Comparison of ENCODE assay signal across 16 mouse cellular contexts in genomic region chr1:135768400-135768799, GRCm38 (mm10). TPM values are rescaled to one million over a fixed set of nuclear protein-coding genes. Genes with fewer than 3 reads are reported as not detected.
DNase-seq lines count a peak whose midpoint lies in the region; ATAC-seq lines count a peak whose summit lies in the region.
"Had no signal": no experiment of that assay in that cellular context is flagged by ENCODE, and none has a peak within 500 bp of the region (broad histone marks: within the 10 kb centered on the region; RNA-seq: fewer than 3 reads in every experiment).

No protein-coding gene starts in this region.

- DNase-seq in kidney, postnatal 14 days: no peak
- peak; percentile 59 for DNase-seq in 3T3-L1 (ENCODE audit: low read depth, low spot score)
- no peak for DNase-seq in layer of hippocampus, postnatal 25 days (ENCODE audit: extremely low spot score in 1 of 2, low spot score in 1 of 2)
- DNase-seq: cerebellum, adult 18-20 months; forebrain, postnatal 0 days; kidney, postnatal 4 days; liver had no signal

- no peak overlapping the region for H3K27ac ChIP-seq in kidney, embryonic 14.5 days (ENCODE audit: low read depth, low read length)
- H3K27ac ChIP-seq in embryonic facial prominence, embryonic 15.5 days (replicated peaks): no peak overlapping the region
- H3K27ac ChIP-seq: hindbrain, postnatal 0 days; macrophage had no signal

- H3K4me3 ChIP-seq in erythroblast, embryonic 14.5 days (replicated peaks): peak overlapping the region; percentile 97
- peak overlapping the region; percentile 82; the same call in 1 of the 2 replicates for H3K4me3 ChIP-seq in kidney, embryonic 14.5 days (ENCODE audit: low read length)
- H3K4me3 ChIP-seq in embryonic facial prominence, embryonic 15.5 days (replicated peaks): peak overlapping the region; percentile 78

- H3K36me3 ChIP-seq in erythroblast, embryonic 14.5 days (ENCODE audit: control insufficient read depth): peaks cover 56% of the 10 kb centered on the region
- H3K36me3 ChIP-seq in kidney, embryonic 14.5 days (ENCODE audit: control insufficient read depth, insufficient read depth, low read length): peaks cover 22% of the 10 kb centered on the region; the same call in 1 of the 2 replicates
- H3K36me3 ChIP-seq in embryonic facial prominence, embryonic 15.5 days: peaks cover 16% of the 10 kb centered on the region

- H3K9me3 ChIP-seq in erythroblast, embryonic 14.5 days (ENCODE audit: control insufficient read depth, low read length): no peaks in the 10 kb centered on the region
- H3K9me3 ChIP-seq in kidney, embryonic 14.5 days (ENCODE audit: control insufficient read depth, low read length): no peaks in the 10 kb centered on the region
- no peaks in the 10 kb centered on the region for H3K9me3 ChIP-seq in embryonic facial prominence, embryonic 15.5 days (replicated peaks)

- no peak overlapping the region for H3K9ac ChIP-seq in kidney, embryonic 14.5 days (ENCODE audit: low read depth, low read length)
- no peak overlapping the region for H3K9ac ChIP-seq in embryonic facial prominence, embryonic 15.5 days
- H3K9ac ChIP-seq: forebrain, postnatal 0 days had no signal

- WGBS in kidney, embryonic 14.5 days: 92% methylated on average over 2 of the region's 2 CpGs
- 96% methylated on average over 2 of the region's 2 CpGs for WGBS in embryonic facial prominence, embryonic 15.5 days

- peak overlapping the region; percentile 77 for H3K4me2 ChIP-seq in kidney, embryonic 14.5 days (replicated peaks; ENCODE audit: low read depth, low read length)
- peak overlapping the region; percentile 87 for H3K4me2 ChIP-seq in embryonic facial prominence, embryonic 15.5 days (replicated peaks)

- ATAC-seq in erythroblast, adult 5-6 weeks (replicated peaks; ENCODE audit: low FRiP score, poor library complexity, severe bottlenecking): no peak
- no peak for ATAC-seq in kidney, embryonic 14.5 days (ENCODE audit: low FRiP score, low TSS enrichment)
- ATAC-seq in embryonic facial prominence, embryonic 15.5 days (ENCODE audit: insufficient number of reproducible peaks, low FRiP score, low TSS enrichment, low read depth): no peak
- no peak for ATAC-seq in frontal cortex, adult (ENCODE audit: low TSS enrichment)
- ATAC-seq: forebrain, postnatal 0 days; hindbrain, postnatal 0 days had no signal

- no peaks in the 10 kb centered on the region; the same call in 1 of the 2 replicates for H3K27me3 ChIP-seq in erythroblast, embryonic 14.5 days (ENCODE audit: control insufficient read depth)
- H3K27me3 ChIP-seq in kidney, embryonic 14.5 days (ENCODE audit: control insufficient read depth, insufficient read depth, low read length): no peaks in the 10 kb centered on the region
- H3K27me3 ChIP-seq in embryonic facial prominence, embryonic 15.5 days: no peaks in the 10 kb centered on the region

- H3K4me1 ChIP-seq in erythroblast, embryonic 14.5 days (ENCODE audit: control insufficient read depth): peaks cover 98% of the 10 kb centered on the region
- H3K4me1 ChIP-seq in kidney, embryonic 14.5 days (ENCODE audit: control insufficient read depth, insufficient read depth, low read length): peaks cover 62% of the 10 kb centered on the region
- H3K4me1 ChIP-seq in embryonic facial prominence, embryonic 15.5 days: peaks cover 77% of the 10 kb centered on the region

RNA-seq across cellular contexts. Expression of gene Phlda3, which starts 2.5 kb away (rescaled TPM):
- 11.2 and 11.3 TPM in 2 replicates for polyA plus RNA-seq in erythroblast, embryonic 14.5 days (2012)
- total RNA-seq in erythroblast, adult 5-6 weeks (2015; ENCODE audit: low replicate concordance): not detected in 2 replicates
- not detected in 2 replicates for total RNA-seq in erythroblast, adult 5-6 weeks (2017; ENCODE audit: low replicate concordance)
- polyA plus RNA-seq in kidney, embryonic 14.5 days (2014; fragmentation: Nextera tagmentation; extraction: Ambion mirVana): 85.6 and 102 TPM in 2 replicates
- polyA plus RNA-seq in embryonic facial prominence, embryonic 15.5 days (2015; fragmentation: Nextera tagmentation; extraction: Ambion mirVana): 113 and 119 TPM in 2 replicates
- total RNA-seq in layer of hippocampus, postnatal 25 days (2021): 10 to 100 TPM; 17.2 to 22.7 TPM

RNA-seq across cellular contexts. Expression of gene Tnni1, which starts 10.8 kb away (rescaled TPM):
- polyA plus RNA-seq in erythroblast, embryonic 14.5 days (2012): 0.07 TPM in 1 of 2 replicates, not detected in the other
- total RNA-seq in erythroblast, adult 5-6 weeks (2015; ENCODE audit: low replicate concordance): not detected in 2 replicates
- total RNA-seq in erythroblast, adult 5-6 weeks (2017; ENCODE audit: low replicate concordance): not detected in 2 replicates
- 18.3 and 20.3 TPM in 2 replicates for polyA plus RNA-seq in kidney, embryonic 14.5 days (2014; fragmentation: Nextera tagmentation; extraction: Ambion mirVana)
- polyA plus RNA-seq in embryonic facial prominence, embryonic 15.5 days (2015; fragmentation: Nextera tagmentation; extraction: Ambion mirVana): 297 and 410 TPM in 2 replicates
- 1 to 10 TPM; 4.1 to 5.9 TPM for total RNA-seq in layer of hippocampus, postnatal 25 days (2021)
- total RNA-seq: midbrain, postnatal 0 days; neutrophil, adult 5-6 weeks had no signal
- polyA plus RNA-seq: macrophage had no signal

RNA-seq across cellular contexts. Expression of gene Csrp1, which starts 48.5 kb away (rescaled TPM):
- polyA plus RNA-seq in erythroblast, embryonic 14.5 days (2012): 3.8 and 4.0 TPM in 2 replicates
- total RNA-seq in erythroblast, adult 5-6 weeks (2015; ENCODE audit: low replicate concordance): 23.4 and 27.6 TPM in 2 replicates
- 21.5 and 23.1 TPM in 2 replicates for total RNA-seq in erythroblast, adult 5-6 weeks (2017; ENCODE audit: low replicate concordance)
- 109 and 114 TPM in 2 replicates for polyA plus RNA-seq in kidney, embryonic 14.5 days (2014; fragmentation: Nextera tagmentation; extraction: Ambion mirVana)
- polyA plus RNA-seq in embryonic facial prominence, embryonic 15.5 days (2015; fragmentation: Nextera tagmentation; extraction: Ambion mirVana): 118 and 128 TPM in 2 replicates
- total RNA-seq in layer of hippocampus, postnatal 25 days (2021): 100 to 1,000 TPM; 197 to 219 TPM

RNA-seq across cellular contexts. Expression of gene Lad1, which starts 50.0 kb away (rescaled TPM):
- polyA plus RNA-seq in erythroblast, embryonic 14.5 days (2012): 0.01 TPM in 1 of 2 replicates, not detected in the other
- total RNA-seq in erythroblast, adult 5-6 weeks (2015; ENCODE audit: low replicate concordance): not detected in 2 replicates
- total RNA-seq in erythroblast, adult 5-6 weeks (2017; ENCODE audit: low replicate concordance): not detected in 2 replicates
- polyA plus RNA-seq in kidney, embryonic 14.5 days (2014; fragmentation: Nextera tagmentation; extraction: Ambion mirVana): 12.1 and 19.5 TPM in 2 replicates
- polyA plus RNA-seq in embryonic facial prominence, embryonic 15.5 days (2015; fragmentation: Nextera tagmentation; extraction: Ambion mirVana): 57.9 and 58.0 TPM in 2 replicates
- 1 to 10 TPM; 1.3 to 2.0 TPM for total RNA-seq in layer of hippocampus, postnatal 25 days (2021)

Comparison
In these comparisons a context has a peak if more than half of its experiments do, and no peak if none do; other contexts are left out.
1. RNA of gene Tnni1, which starts 10.8 kb away (polyA plus RNA-seq): 297 to 410 TPM in embryonic facial prominence, embryonic 15.5 days and 18.3 to 20.3 TPM in kidney, embryonic 14.5 days; 0.07 TPM in erythroblast, embryonic 14.5 days; every median in the first group is over 10 times any median in the second.
2. RNA of gene Csrp1, which starts 48.5 kb away (polyA plus RNA-seq): 118 to 128 TPM in embryonic facial prominence, embryonic 15.5 days and 109 to 114 TPM in kidney, embryonic 14.5 days; 3.8 to 4.0 TPM in erythroblast, embryonic 14.5 days; every median in the first group is over 10 times any median in the second.
3. Peak in every context shown above with its lines, with median percentiles within 50 percentile points of each other: H3K4me3 ChIP-seq.